Mouse (Mus musculus) WW6 (cell line): ENCODE measurements at regions not wholly inside any gene's neighbourhood (a gene's known extent, or its start where the extent isn't known, plus 50 kb on each side); places are given as distances from the start of the nearest gene placed in this dataset.
"Not testable (repeated sequence)": the region's sequence is repeated elsewhere in the genome, so short reads cannot be mapped to it uniquely, and the experiment has no call there.

Experiments used
- DNase-seq: peaks from one replicate; pipeline ENCODE4 v3.0.0-alpha.2; 2013; ENCODE audit warnings: low read depth, low spot score

DNA sequence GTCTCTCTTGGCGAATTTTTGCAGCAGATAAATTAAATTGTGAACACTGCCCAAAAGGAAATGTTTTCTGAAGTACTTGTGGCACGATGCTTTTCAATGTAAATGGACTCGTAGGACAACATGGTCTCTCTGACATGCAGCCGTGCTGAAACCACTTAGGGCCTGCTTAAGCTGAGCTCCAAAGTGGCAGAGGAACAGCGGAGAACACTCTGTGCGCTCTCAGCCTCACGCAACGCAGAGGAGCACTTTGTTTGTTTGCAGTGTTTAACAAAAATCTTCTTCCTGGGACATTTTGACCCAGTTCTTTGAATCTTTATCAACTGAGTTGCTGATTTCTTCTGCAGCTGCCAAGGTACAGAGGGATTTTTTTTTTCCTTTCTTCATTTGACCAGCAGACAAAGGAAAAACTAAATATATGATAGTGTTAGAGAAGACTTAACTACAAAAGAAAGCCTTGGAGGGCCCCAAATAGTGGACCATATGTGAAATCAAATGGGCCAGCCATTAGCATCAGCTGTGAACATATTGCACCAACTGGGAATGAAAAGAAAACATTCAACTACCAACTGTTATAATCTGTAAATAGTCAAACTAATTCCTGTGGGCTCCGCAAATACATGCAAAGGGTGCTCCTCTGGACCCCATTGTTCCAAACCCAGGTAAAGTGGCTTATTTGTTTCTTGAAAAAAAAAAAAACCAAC lies 639.5 kb downstream of the Rwdd3 start:
- DNase-seq = no peak

DNA sequence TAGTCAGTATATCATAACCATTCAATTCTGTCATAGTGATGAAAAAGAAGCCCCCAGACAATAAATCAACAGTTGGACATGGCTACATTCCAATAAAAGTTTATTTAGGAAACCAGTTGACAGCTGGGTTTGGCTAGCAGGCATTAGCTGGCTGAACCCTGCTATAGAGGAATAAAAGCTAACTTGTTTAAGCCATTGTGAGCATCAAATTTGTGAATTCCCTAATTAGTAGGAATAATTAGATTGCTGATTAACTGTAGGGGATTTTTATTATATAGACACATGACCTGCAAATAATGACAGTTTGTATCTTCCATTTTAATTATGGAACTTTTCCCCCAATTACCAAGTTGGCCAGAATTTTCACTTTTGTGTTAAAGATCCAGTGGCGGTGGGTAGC lies 659.8 kb downstream of the Rwdd3 start:
- DNase-seq = no peak

DNA sequence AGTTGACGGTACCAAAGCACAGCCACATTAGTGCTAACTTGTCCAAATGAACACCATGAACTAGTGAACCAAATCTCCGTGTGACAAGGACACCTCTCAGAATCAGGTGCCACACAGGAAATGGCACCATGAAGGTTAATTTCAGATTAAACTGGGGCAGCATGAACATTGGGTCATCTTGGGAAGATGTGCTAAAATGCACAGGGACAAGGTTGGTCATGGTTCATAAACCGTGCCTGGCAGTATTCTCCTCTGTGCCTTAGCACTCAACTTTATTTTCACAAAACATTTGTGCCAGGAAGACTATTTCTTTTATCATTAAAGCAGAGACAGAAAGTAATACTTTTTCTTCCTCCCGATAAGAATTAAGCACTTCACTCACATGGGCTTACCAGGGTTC lies 672.6 kb downstream of the Rwdd3 start:
- DNase-seq = no peak

DNA sequence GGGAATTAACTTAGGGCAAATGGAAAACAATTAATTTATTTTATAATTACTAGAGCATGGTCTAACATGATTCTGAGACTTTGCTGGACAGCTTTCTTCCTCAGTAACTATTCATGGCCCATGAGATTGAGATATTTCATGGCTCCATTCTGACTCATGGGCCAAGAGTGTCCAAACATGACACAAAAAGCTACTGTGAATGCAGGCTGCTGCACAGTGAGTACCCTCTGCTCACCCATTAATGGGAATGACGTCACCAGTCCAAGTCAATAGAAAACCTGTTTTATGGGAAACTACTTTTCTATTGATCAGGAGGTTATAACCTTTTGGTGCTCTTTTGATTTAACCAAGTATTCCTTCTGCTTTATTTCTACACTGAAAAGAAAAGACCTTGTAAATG lies 693.6 kb downstream of the Rwdd3 start:
- no peak for DNase-seq

DNA sequence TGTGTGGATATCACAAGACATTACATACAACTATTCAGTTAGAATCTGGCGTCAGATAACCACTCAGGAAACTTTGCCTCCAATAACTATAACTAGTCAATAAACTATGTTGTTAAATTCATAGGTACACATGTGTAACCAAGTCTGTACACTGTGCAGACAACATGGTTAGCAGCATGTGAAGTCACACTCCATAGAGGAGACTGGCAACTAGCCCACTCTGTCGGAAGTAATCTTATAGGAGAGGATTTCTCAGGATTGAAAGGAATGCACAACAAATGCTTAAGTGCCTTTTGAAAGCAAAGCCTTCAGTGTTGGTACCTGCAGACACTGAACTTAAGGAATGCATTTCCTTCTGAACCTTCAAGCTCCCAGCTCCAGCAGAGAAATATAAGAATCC lies 693.0 kb upstream of the Ptbp2 start:
- no peak for DNase-seq

DNA sequence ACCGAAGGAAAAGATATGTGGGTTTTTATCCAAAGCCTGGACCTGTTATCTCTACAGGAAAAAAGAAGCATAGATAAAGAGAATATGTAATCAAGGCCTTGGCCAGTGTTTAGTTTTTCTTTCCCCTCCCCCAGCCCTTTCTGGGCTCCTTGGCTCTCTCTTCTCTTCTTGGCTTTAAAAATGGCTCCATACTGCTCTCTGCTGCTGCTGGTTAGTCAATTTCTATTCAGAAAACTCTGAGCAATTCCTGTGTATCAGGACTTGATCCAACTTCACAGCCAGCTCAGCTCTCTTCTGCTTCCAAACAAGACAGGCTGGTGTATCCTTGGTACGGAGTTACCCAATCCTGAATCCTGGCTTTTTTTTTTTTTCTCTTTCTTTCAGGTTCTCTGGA lies 689.4 kb upstream of the Ptbp2 start:
- DNase-seq = no peak

DNA sequence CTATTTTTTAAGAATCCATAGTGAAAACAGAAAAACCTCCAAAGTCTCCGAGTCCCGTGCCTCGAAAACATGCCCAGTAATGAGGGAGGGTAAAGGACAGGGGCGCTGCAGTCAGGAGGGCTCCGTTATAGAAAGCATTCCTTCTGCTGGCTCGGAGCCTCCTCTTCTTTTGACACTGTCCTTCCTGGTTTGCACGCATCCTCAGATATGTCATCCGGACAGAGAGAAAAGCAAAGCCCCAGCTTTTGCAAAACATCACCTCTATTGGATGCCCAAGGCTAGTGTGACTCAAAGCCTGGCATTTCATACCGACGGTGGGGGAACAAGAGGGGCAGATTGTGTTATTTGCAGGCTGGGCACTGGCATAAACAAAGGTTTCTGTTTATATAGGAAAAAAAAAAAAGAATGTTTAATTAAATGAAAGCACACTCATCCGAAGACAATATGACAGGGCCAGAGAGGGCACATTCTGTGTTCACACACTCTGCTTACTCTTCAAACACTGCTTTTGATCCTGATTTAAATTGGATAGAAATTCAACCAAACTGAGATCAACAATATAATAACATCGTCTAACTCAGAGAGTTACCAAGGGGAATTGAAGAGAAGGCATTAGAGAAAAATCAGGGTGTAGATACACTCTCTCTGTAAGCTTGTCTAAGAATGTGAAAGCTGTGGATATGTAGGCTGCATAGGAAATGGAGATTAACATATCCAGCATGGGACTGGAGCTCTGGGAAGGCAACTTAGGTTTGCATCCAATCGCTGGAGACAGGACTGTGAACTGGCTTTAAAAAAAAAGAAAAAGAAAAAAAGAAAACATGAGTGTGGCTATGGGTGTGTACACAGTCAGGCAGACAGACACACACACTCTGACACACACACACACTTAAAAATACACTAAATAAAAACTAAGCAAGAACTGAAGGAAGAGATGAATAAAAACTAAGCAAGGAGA lies 688.7 kb upstream of the Ptbp2 start:
- no peak for DNase-seq

DNA sequence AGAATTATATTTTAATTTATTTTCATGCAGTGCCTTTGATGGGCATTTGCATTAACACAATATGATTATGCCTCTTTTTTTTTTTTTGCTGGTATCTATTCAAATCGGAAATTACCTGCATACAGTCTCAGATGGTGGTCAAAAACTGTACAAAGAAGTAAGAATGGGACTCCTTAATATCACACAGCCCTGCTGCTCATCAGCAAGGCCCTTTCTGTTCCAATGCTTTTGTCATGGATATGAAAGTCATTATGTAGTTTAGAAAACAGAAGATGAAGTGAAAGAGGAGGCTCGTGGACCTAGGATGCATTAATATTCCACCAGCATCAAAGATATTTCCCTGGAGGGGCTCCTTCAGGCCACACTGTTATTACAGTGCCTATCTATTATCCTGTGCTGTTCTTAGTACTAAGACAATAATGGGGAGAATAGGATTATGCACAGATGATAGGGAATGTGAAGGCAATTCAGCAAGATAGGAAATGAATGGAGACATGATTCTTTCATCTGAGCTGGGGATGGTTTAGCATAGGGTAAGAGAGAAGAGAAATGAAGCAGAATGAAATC lies 687.7 kb upstream of the Ptbp2 start:
- DNase-seq = no peak

DNA sequence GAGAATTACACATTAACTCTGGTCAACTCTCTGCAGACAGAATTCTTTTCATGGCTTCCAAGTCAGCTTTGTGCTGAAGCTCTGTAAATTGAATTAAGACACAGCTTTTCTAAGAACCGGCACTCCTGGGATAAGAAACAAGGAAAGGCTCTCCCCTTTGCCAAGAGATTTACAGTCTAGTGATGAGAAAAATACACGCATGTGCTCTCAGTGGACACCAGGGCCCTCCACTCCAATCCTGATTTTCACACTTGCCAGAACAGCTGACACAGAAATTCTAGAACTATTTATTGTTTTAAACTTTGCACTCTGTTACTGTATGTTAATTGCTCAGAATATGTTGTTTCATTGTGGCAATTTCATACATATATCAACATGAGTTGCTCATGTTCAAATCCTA lies 684.6 kb upstream of the Ptbp2 start:
- DNase-seq = no peak

DNA sequence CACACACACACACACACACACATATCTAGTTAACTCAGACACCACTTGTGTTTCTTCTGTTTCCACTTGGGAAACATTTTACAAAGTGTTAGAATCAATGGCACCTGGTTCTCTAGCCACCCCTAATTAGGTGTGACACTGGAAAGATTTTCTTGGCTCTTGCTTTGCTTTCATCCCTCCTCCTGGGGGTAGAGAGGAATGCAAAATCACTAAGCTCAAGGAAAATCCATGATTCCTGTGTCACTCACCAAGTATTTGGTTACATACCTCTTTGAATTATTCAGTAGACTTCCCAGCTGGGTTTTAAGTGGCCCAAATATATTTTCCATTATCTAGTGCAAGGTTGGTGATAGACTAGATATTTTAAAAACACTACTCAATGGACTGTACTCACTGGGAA lies 676.5 kb upstream of the Ptbp2 start:
- no peak for DNase-seq

DNA sequence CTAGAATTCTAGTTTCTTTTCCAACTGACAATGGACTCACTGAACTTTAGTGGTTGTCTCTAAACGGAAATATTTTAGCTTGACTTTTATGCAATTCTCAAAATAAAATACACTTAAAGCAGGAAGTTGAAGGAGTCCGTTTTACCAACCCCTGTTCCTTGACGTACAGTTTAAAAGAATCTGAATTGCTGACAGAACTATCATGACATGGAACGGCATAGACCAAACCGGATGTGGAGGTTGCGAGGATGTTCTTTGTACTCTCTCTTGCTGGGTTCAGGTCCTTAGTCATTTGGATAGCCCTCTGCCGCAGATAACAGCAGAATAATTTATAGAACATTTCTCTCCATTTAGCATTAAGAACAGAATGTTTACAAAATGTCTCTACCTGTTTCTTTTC lies 673.6 kb upstream of the Ptbp2 start:
- DNase-seq = no peak

DNA sequence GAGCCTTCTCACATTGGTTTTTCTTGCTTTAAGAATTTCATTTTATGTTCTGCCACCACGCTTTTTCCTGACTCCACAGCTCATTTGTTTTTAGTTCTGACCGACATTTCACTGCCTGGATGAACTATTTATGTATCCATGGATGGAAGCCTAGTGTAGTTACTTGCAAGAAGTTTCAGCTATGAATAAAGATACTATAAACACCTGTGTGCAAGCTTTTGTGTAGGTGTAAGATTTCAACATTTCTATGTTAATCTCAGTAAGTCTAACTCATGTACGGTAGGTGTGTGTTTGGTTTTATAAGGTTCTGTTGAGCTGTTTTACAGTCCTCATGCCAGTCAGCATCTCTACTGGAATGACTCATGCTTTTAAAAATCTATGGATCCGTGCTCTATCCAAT lies 656.9 kb upstream of the Ptbp2 start:
- DNase-seq = no peak

DNA sequence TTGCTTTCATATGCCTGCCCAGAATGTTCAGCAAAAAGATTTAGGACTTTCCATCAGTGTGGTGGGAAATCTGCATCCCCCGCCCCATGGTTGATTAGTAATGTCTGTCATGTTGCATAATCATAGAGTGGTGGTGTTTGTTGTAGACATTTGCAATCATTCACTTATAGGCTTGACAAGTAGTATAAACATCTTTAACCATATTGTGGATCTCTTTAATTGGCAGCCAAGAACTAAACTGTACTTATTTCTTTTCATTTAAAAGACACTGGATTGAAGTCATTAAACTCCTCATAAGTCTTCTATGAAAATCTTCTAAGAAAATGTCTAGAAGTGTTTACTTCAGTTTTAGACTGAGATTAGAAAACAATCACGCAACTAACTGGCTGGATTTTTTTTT lies 646.0 kb upstream of the Ptbp2 start:
- no peak for DNase-seq

DNA sequence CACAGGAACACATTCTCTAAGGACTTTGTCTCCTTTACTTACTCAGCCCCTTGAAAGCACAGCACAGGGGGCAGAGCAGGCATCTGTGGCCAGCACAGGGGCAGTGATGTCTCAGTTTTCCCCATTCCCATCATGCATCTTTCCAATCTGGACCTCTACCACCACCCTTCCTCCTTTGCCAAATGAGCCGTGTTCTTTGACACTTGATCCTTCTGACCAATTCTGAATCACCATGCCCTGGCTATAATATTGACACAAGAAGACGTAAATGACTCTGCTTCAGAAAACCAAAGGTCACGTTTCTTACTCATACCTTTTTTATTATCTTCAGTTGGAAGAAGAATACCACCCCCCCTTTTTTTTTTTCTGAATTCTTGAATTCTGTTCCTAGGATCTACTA lies 632.4 kb upstream of the Ptbp2 start:
- DNase-seq = no peak

DNA sequence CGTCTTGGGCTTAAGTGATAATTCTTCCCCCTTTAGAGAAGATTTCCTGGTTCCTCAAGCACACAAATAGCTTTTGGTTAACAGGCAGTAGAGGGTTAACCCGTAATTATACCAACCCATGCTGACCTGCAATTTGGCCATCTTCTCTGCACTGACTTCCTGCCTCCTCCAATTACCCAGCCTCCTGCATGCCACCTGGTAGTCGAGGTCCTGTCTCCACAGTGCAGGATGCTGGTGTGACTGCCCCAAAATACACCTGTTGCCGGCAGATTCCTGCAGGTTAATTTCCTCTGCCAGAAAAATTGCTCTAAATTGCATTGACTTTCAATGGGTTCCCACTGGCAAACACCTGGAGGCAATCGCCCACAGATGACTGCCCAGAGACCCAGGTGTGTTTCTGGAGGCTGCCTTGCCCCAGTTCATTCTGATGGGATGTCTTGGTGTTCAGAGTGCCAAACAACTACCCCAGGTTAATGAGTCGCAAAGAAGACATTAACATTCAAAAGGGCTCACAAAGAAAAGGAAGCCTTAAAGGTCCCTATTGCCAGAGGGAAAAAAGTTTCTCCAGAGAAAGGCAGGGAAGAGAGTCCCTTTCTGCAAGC lies 591.5 kb upstream of the Ptbp2 start:
- no peak for DNase-seq

DNA sequence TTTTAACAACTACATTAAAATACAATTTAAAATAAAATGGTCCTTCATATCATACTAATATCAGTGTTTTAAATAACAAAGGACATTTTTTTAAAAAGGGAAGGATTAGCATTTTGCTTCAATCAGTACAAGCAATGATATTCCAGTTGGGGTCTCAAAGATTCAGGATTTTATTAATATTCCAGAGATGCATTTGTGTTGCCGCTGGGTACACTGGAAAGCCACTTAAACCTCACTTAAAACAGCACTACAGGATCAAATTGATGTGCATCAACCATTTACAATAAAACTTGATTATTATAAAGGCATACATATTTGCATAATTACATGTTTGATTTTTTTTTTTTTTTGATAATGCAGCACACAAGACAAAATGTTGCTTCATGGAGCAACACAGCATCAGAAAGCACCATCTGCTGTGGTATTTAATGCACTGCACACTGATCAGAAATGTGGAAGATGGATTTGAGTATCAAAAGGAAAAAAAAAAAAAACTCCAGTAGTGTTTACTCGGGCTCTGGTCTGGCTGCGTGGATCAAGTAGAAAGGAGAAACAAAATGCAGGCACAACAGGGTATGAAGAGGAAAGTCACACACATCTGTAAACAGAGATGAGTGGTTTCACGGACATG lies 558.6 kb upstream of the Ptbp2 start:
- no peak for DNase-seq

DNA sequence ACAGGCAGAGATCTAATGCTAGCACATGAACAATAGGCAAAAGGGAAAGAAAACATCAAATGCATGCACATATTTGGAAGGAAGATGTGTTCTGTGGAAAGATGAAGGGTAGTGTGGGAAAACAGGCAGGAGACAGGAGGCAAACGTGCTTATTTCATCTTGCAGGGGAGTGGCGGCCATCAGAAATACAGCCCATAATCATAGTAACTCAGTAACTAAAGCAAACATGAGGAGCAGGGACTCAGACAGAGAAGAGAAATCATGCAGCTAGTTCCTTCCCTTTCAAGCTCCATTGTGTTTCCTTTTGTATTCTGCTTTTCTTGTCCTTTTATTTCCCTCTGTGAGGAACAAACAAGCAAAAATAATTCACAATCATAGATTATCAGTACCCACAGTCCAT lies 557.6 kb upstream of the Ptbp2 start:
- DNase-seq = no peak

DNA sequence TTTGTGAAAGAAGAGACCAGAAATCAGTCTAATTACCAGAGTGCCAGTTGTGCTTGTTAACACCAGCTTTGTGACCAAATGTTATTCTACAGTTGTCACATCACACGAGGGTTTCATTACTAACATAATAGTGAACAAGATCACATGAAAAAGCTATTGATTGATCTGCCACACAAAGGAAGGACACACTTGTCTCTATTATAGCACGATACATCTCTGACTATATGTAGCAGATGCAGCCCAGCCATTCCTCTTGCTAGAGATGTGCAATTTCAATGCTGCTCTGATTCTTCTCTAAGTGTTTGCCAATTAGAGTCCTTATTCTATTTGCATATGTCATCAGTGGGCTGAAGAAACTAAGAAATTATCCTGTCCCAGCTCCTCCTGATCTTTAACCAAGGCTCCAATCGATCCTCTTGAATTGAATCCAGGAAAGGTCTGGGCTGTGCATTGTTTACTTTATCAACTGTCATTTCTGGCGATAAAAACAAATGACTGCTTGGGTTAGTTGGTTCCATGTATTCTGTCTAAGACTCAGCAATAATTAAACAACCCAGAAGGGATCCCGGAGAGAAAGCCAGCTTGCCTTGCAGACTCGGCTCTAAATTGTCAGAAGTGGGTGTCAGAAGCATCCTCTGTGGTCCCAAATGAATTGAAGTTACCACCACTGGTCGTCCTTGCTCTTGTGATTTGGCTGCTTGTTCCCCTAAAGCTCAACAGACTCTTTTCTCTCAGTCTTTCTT lies 551.7 kb upstream of the Ptbp2 start:
- DNase-seq = no peak

DNA sequence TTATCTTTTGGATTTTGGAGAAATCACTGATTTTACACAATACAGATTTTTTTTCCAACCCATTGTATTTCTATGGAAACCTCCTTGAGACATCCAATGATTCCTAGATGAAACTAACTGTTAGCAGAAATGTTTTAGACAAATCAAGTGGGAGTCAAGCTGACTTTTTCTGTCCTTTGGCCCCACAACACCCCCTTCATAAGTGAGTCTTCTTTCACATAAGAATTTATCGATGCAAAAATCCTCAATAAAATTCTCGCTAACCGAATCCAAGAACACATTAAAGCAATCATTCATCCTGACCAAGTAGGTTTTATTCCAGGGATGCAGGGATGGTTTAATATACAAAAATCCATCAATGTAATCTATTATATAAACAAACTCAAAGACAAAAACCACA lies 522.8 kb upstream of the Ptbp2 start:
- not testable (repeated sequence) for DNase-seq

DNA sequence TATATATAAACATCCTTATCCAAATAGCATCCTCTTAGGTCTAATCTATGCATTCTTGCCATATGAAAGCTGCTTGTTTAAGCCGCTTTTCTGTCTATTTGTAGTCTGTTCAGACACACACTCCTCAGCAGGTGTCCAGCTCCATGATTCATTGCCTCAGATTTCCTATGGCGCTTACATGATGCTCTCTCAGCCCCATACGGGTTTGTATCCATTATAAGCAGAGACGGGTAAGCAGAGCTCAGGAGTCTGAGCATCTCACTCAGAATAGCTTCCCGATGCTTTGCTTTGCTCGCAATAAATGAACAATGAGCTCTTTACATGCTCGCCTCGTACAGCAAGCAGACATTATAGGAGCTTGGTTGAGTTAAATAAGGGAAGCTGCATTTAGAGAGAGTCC lies 521.3 kb upstream of the Ptbp2 start:
- no peak for DNase-seq
